Mouse (Mus musculus) bone marrow macrophage, adult 2 months (primary cell): Measurements from ENCODE around the gene Mrpl20.

ENCODE experiments used
- CTCF ChIP-seq: IDR thresholded peaks from 2 replicates; pipeline ENCODE4 v1.5.1; 2012; ENCODE audit warnings: low read depth, mild to moderate bottlenecking, low read length, moderate library complexity
- POLR2A ChIP-seq: IDR thresholded peaks from 2 replicates; pipeline ENCODE4 v1.6.1; 2012; ENCODE audit warnings: mild to moderate bottlenecking, low read depth, low read length, borderline replicate concordance

GRCm38 (mm10) chr4:155759862-155760612 is 42.6 kb upstream of the Mrpl20 start:
- no peak for TF ChIP-seq CTCF
- TF ChIP-seq POLR2A: no peak
